Mouse (Mus musculus): ENCODE measurements around the gene B4galnt1. TPM values are rescaled to one million over a fixed set of nuclear protein-coding genes. Genes with fewer than 3 reads are reported as not detected.
A peak's percentile ranks its signal among the peaks of the same experiment; 100 is the strongest.

Gene B4galnt1
- total and polyA plus RNA-seq, 2 experiments from 2014 or later = 87.8 to 94.4 TPM

- ATAC-seq (no peak), DNase-seq (no peak)
- peak overlapping the region; percentile 77; the same call in 1 of the 2 replicates for H3K4me3 ChIP-seq (ENCODE audit: low read depth, low read length)
- 83% methylated on average over 13 of the region's 13 CpGs for WGBS
- peaks cover 12% of the 10 kb centered on the region for H3K4me1 ChIP-seq (ENCODE audit: insufficient read depth)
- H3K4me2 ChIP-seq (ENCODE audit: low read depth) = peak overlapping the region; percentile 93
- H3K36me3 ChIP-seq (ENCODE audit: insufficient read depth) = peaks cover 22% of the 10 kb centered on the region
- no peaks in the 10 kb centered on the region for H3K27me3 ChIP-seq (ENCODE audit: insufficient read depth, low read length)
- no peaks in the 10 kb centered on the region for H3K9me3 ChIP-seq (ENCODE audit: low read length)
- H3K27ac ChIP-seq (ENCODE audit: low read depth, low read length) = no peak overlapping the region
- TF ChIP-seq CTCF (IDR thresholded peaks at IDR 0.05; ENCODE audit: low read depth) = no peak
- H3K9ac ChIP-seq = no peak overlapping the region; the same call in 1 of the 2 replicates
Measured at GRCm38 (mm10) chr10:127209928-127210570, 45.0 kb downstream of the B4galnt1 start.

- Histone ChIP-seq H3K27ac (ENCODE audit: low read depth, low read length) (peak overlapping the region; percentile 64), H3K9me3 (ENCODE audit: low read length) (no peaks in the 10 kb centered on the region)
Measured at GRCm38 (mm10) chr10:127210961-127211405, 46.0 kb downstream of the B4galnt1 start.

DNA sequence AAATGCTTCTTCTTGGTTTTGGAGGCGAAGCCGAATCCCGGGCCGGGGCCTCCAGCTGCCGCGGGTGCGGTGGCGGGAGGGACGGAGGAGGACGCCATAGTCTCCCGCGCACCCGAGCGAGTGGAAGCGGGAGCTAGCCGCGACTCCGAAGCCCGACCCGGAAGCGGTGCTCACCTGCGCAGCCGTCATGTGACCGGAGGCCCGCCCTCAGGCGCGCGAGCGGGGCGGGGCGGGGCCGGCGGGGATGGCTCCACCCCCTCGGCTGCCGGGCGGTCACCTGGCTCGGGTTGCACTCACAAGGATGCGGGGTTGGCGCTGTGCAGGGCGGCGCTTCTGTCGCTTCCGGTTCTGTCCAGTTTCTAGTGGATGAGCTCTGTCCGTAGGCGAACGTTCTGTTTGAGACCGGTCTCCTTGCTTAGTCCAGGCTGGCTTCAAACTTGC lies 46.4 kb downstream of the B4galnt1 start, which contains the start of gene Pip4k2c:
Pip4k2c (minus strand) TSS at position 172 of the 441 bp plus-strand sequence.
- Histone ChIP-seq H3K36me3 (ENCODE audit: insufficient read depth) (peaks cover 10% of the 10 kb centered on the region), H3K4me3 (ENCODE audit: low read depth, low read length) (peak within 1 kb of the TSS; percentile 77), H3K4me2 (ENCODE audit: low read depth) (peak within 1 kb of the TSS; percentile 93), H3K4me1 (ENCODE audit: insufficient read depth) (peaks cover 12% of the 10 kb centered on the region), H3K27me3 (ENCODE audit: insufficient read depth, low read length) (no peaks in the 10 kb centered on the region), H3K9me3 (ENCODE audit: low read length) (no peaks in the 10 kb centered on the region), H3K9ac (peak within 1 kb of the TSS; percentile 77), H3K27ac (ENCODE audit: low read depth, low read length) (peak within 1 kb of the TSS; percentile 64)
- WGBS = 4% methylated on average over 44 of the region's 47 CpGs
- ATAC-seq (peak; percentile 95), DNase-seq (peak; percentile 85)
- TF ChIP-seq CTCF (IDR thresholded peaks at IDR 0.05; ENCODE audit: low read depth) = no peak

More at GRCm38 (mm10) chr10:127210961-127211405, 46.0 kb downstream of the B4galnt1 start:
- Histone ChIP-seq H3K27me3 (ENCODE audit: insufficient read depth, low read length) (no peaks in the 10 kb centered on the region), H3K9ac (peak overlapping the region; percentile 77), H3K4me1 (ENCODE audit: insufficient read depth) (peaks cover 12% of the 10 kb centered on the region), H3K4me2 (ENCODE audit: low read depth) (peak overlapping the region; percentile 93), H3K36me3 (ENCODE audit: insufficient read depth) (peaks cover 14% of the 10 kb centered on the region), H3K4me3 (ENCODE audit: low read depth, low read length) (peak overlapping the region; percentile 77)
- ATAC-seq = peak; percentile 46
- WGBS = under 1% methylated on average over 25 of the region's 25 CpGs
- no peak for DNase-seq
- TF ChIP-seq CTCF (IDR thresholded peaks at IDR 0.05; ENCODE audit: low read depth) = no peak

- no peak overlapping the region for H3K27ac ChIP-seq (ENCODE audit: low read depth, low read length)
- no peak for ATAC-seq
- DNase-seq = no peak
- H3K36me3 ChIP-seq (ENCODE audit: insufficient read depth) = no peaks in the 10 kb centered on the region
- no peaks in the 10 kb centered on the region for H3K9me3 ChIP-seq (ENCODE audit: low read length)
- no peak overlapping the region for H3K4me3 ChIP-seq (ENCODE audit: low read depth, low read length)
- TF ChIP-seq CTCF (IDR thresholded peaks at IDR 0.05; ENCODE audit: low read depth) = no peak
- peaks cover 12% of the 10 kb centered on the region for H3K4me1 ChIP-seq (ENCODE audit: insufficient read depth)
- no peak overlapping the region for H3K4me2 ChIP-seq (ENCODE audit: low read depth)
- H3K9ac ChIP-seq = no peak overlapping the region
- 89% methylated on average over 8 of the region's 8 CpGs for WGBS
- H3K27me3 ChIP-seq (ENCODE audit: insufficient read depth, low read length) = no peaks in the 10 kb centered on the region
Measured at GRCm38 (mm10) chr10:127213272-127213671, 48.2 kb downstream of the B4galnt1 start.

DNA sequence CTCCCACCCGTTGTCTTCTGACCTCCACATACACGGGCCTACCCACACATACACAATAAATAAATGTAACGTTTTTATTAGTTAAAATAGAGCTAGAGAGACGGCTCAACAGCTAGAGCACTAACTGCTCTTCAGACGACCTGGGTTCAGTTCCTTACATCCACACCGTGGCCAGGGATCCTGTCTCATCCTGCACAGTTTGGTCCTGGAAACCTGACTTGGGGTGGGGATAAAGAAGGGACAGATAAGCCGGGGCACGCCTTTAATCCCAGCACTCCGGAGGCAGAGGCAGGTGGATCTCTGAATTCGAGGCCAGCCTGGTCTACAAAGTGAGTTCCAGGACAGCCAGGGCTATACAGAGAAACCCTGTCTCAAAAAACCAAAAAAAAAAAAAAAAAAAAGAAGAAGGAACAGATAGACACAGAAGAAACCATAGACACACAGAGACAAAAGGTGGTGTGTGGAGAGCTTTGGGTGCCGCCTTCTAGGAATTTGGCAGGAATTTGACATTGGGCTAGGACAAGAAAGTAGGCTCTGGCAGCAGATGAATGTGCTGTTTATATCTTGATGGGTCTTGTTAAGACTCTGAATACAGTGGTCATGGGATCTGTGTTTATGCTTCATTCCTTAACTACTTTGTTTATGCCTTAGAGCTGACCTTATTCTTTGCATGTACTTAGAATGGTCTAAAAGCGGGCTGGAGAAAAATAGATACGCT lies 48.8 kb downstream of the B4galnt1 start:
- no peak for DNase-seq
- Histone ChIP-seq H3K9me3 (ENCODE audit: low read length) (no peaks in the 10 kb centered on the region), H3K4me2 (ENCODE audit: low read depth) (no peak overlapping the region), H3K4me1 (ENCODE audit: insufficient read depth) (peaks cover 12% of the 10 kb centered on the region), H3K9ac (no peak overlapping the region), H3K27me3 (ENCODE audit: insufficient read depth, low read length) (no peaks in the 10 kb centered on the region), H3K27ac (ENCODE audit: low read depth, low read length) (no peak overlapping the region), H3K4me3 (ENCODE audit: low read depth, low read length) (no peak overlapping the region), H3K36me3 (ENCODE audit: insufficient read depth) (no peaks in the 10 kb centered on the region)
- WGBS = 82% methylated on average over 13 of the region's 13 CpGs
- ATAC-seq = no peak
- TF ChIP-seq CTCF (IDR thresholded peaks at IDR 0.05; ENCODE audit: low read depth) = no peak

- Histone ChIP-seq H3K4me1 (ENCODE audit: insufficient read depth) (peaks cover 12% of the 10 kb centered on the region), H3K4me3 (ENCODE audit: low read depth, low read length) (no peak overlapping the region), H3K4me2 (ENCODE audit: low read depth) (no peak overlapping the region), H3K36me3 (ENCODE audit: insufficient read depth) (no peaks in the 10 kb centered on the region), H3K27me3 (ENCODE audit: insufficient read depth, low read length) (no peaks in the 10 kb centered on the region), H3K27ac (ENCODE audit: low read depth, low read length) (no peak overlapping the region), H3K9me3 (ENCODE audit: low read length) (no peaks in the 10 kb centered on the region), H3K9ac (no peak overlapping the region)
- no peak for TF ChIP-seq CTCF (IDR thresholded peaks at IDR 0.05; ENCODE audit: low read depth)
- 71% methylated on average over 1 of the region's 1 CpGs for WGBS
- DNase-seq = no peak
- ATAC-seq = no peak
Measured at GRCm38 (mm10) chr10:127214422-127214803, 49.4 kb downstream of the B4galnt1 start.

- Histone ChIP-seq H3K4me1 (ENCODE audit: insufficient read depth) (no peaks in the 10 kb centered on the region), H3K9me3 (ENCODE audit: low read length) (no peaks in the 10 kb centered on the region), H3K27ac (ENCODE audit: low read depth, low read length) (no peak overlapping the region), H3K4me2 (ENCODE audit: low read depth) (no peak overlapping the region), H3K36me3 (ENCODE audit: insufficient read depth) (no peaks in the 10 kb centered on the region), H3K9ac (no peak overlapping the region), H3K4me3 (ENCODE audit: low read depth, low read length) (no peak overlapping the region), H3K27me3 (ENCODE audit: insufficient read depth, low read length) (no peaks in the 10 kb centered on the region)
- DNase-seq = no peak
- TF ChIP-seq CTCF (IDR thresholded peaks at IDR 0.05; ENCODE audit: low read depth) = no peak
- no peak for ATAC-seq
- 95% methylated on average over 11 of the region's 11 CpGs for WGBS
Measured at GRCm38 (mm10) chr10:127216456-127216855, 51.4 kb downstream of the B4galnt1 start.
